Mouse (Mus musculus): ENCODE measurements around the gene Pnp2. TPM values are rescaled to one million over a fixed set of nuclear protein-coding genes. Genes with fewer than 3 reads are reported as not detected.
"Not testable (repeated sequence)": the region's sequence is repeated elsewhere in the genome, so short reads cannot be mapped to it uniquely, and the experiment has no call there.

The Pnp2 gene
- polyA plus RNA-seq, 1 experiment from 2014 or later = 0.82 TPM

DNA sequence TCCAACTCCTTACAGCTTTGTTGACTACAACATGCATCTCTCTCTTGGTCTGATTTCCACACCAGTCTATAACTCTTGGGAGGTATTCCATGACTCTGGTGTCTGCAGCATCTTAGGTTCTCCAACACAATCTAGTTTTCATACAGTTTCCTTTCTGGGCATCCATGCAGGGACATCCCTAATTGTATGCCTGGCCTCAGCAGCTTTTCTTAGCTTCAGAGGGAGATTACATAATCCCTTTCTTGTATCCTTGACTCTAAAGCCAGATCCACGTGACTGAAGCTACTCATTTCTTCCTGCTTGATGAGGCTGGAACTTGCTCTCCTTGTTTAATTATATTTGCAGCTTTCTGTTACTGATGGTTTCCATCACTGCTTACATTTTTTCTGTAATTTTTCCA lies 19.1 kb upstream of the Pnp2 start:
- H3K4me3 ChIP-seq = no peak overlapping the region
- H3K36me3 ChIP-seq = no peaks in the 10 kb centered on the region
- no peak overlapping the region for H3K27ac ChIP-seq (replicated peaks)
- peaks cover 5% of the 10 kb centered on the region for H3K4me1 ChIP-seq (replicated peaks)
- H3K9ac ChIP-seq = no peak overlapping the region
- H3K27me3 ChIP-seq = no peaks in the 10 kb centered on the region
- no peak overlapping the region for H3K4me2 ChIP-seq
- H3K9me3 ChIP-seq = no peaks in the 10 kb centered on the region
- no peak for ATAC-seq (ENCODE audit: low FRiP score, low read depth)
- 61% methylated on average over 1 of the region's 1 CpGs for WGBS

DNA sequence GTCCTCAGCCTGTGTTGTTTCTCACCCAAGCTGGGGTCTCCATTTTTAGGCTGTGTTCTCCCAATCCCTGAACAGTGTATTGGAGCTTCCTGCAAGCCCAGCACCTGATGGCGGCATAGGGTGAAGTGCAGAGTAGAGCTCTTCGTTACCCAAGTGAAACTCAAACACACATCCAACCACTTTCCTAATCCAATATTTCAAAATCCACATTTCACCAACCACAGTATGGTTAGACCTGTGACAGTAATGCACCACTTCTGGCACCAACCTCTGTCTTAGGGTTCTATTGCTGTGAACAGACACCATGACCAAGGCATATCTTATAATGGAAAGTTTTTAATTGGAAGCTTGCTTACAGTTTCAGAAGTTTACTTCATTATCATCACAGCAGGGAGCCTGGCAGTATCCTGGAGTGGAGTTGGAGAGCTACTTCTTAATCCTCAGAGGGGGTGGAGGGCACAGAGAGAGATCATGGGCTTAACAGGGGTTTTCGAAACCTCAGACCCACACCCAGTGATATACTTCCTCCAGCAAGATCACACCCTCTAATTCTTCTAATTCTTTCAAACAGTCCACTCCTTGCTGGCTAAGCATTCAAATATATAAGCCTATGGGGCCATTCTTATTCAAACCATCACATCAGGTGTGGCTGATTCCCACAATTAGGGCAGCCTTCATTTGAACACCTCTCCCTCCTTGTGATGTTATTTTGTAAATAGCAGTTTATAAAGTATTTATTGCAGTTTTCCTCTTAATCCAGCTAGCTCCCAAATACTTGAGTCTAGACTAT lies 17.5 kb upstream of the Pnp2 start:
- 93% methylated on average over 3 of the region's 3 CpGs for WGBS
- Histone ChIP-seq H3K4me1 (replicated peaks) (no peaks in the 10 kb centered on the region), H3K4me3 (no peak overlapping the region), H3K9me3 (no peaks in the 10 kb centered on the region), H3K27me3 (no peaks in the 10 kb centered on the region), H3K36me3 (no peaks in the 10 kb centered on the region), H3K27ac (replicated peaks) (no peak overlapping the region), H3K4me2 (no peak overlapping the region), H3K9ac (no peak overlapping the region)
- no peak for ATAC-seq (ENCODE audit: low FRiP score, low read depth)

DNA sequence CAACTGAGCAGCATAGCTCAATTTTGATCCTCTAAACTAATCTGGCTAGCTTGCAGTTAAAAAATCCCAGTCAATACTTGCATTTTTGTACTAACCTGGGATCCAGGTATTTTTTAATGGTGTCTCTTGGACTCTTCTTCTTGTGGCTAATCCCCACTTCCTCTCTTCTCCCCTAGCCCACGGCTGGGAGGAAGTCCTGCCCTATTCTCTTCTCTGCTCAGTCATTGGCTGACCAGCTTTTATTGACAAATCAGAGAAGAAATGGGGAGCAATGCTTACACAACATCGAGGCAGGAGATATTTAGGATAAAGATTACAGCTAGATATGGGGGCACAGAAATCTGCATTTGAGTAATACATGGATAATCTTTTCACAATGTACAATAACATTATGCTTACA lies 16.9 kb upstream of the Pnp2 start:
- no peak overlapping the region for H3K27ac ChIP-seq (replicated peaks)
- no peak overlapping the region for H3K4me2 ChIP-seq
- H3K4me3 ChIP-seq = no peak overlapping the region
- no peaks in the 10 kb centered on the region for H3K36me3 ChIP-seq
- no peaks in the 10 kb centered on the region for H3K27me3 ChIP-seq
- ATAC-seq (ENCODE audit: low FRiP score, low read depth) = no peak
- H3K9me3 ChIP-seq = no peaks in the 10 kb centered on the region
- peaks cover 1% of the 10 kb centered on the region; the same call in 1 of the 2 replicates for H3K4me1 ChIP-seq (replicated peaks)
- 48% methylated on average over 2 of the region's 2 CpGs for WGBS
- no peak overlapping the region for H3K9ac ChIP-seq

DNA sequence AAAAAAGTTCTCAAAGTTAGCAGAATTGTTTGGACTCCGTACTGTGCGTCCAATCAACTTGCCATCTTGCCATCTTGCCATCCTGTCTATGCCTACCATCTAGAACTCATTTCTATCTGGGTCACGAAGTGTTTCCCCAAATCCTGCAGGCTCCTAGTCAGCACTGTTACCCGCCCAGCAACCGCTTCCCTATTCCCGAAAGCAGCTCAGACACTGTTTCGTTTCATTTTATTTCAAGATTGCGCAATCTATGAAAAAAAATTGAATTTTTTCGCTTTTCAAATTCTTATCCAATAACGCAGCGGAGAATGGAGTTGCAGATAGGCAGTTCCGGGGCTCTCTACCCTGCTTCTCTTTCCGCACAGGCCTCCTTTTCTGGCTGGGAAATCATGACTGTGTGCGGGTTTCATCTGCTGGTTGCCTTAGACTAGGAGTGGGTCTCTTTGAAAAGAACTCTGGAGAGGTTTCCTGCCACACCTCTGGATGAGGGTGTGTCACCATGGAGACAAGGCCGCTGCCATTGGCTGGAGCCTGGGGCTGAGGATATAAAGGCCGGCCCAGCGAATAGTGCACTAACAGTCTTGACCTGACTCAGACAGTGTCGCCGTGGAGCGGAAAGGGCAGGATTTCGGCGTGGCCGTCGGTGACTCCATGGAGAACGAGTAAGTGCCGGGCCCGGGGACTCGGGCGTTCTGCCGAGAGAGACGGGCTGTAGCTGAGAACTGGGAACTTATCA lies 11.7 kb upstream of the Pnp2 start, which contains the start of gene Gm49342:
Gene Gm49342, plus strand, starts transcription at position 586 of the 736 bp plus-strand sequence.
- Histone ChIP-seq H3K9ac (peak within 1 kb of the TSS; percentile 46), H3K9me3 (no peaks in the 10 kb centered on the region), H3K4me2 (peak within 1 kb of the TSS; percentile 61), H3K4me3 (peak within 1 kb of the TSS; percentile 52), H3K27me3 (no peaks in the 10 kb centered on the region), H3K36me3 (no peaks in the 10 kb centered on the region), H3K4me1 (replicated peaks) (peaks cover 9% of the 10 kb centered on the region), H3K27ac (replicated peaks) (peak within 1 kb of the TSS; percentile 90)
- ATAC-seq (ENCODE audit: low FRiP score, low read depth) = peak; percentile 98
- WGBS = 18% methylated on average over 31 of the region's 31 CpGs

DNA sequence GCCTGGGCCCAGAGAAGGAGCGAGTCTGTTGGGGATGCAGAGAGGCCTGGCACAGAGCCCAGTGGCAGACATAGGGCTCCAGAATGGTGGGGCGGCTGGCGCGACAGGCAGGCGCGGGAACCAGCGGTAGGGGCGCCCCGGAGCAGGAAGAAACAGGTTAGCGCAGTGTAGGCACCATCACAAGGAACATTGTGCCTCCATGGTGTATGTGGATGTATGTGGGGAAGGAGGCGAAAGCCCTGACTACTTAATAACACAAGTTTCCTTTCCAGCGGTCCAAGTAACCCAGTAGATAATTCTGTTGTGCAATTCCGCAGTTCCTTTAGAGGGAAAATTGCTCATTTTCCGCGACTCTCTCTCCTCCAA lies 11.1 kb upstream of the Pnp2 start:
- not testable (repeated sequence) for H3K9me3 ChIP-seq; H3K27me3 ChIP-seq; H3K4me1 ChIP-seq (replicated peaks); H3K36me3 ChIP-seq
- H3K27ac ChIP-seq (replicated peaks) = peak overlapping the region; percentile 90
- peak overlapping the region; percentile 46 for H3K9ac ChIP-seq
- WGBS = under 1% methylated on average over 15 of the region's 15 CpGs
- H3K4me3 ChIP-seq = peak overlapping the region; percentile 52
- H3K4me2 ChIP-seq = peak overlapping the region; percentile 61
- ATAC-seq (ENCODE audit: low FRiP score, low read depth) = peak; percentile 97

DNA sequence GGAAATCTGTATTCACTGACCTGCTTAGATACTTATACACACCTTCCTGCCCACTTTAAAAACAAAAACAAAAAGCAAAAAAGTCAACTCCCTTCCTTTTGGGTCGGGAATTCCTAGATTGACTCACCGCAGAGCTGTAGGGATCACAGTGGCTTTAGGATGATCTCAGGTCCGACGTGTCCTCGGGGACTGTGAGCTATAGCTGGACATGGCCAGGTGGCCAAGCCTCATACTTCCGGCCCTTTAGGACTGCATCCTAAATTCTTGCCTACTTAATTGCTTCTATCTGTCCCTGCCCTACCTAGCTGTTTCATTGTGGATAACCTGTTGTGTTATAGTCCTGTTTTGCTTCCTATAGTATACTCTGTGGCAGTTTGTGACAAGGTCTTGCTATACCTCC lies 10.7 kb upstream of the Pnp2 start:
- H3K4me2 ChIP-seq = peak overlapping the region; percentile 61
- peak overlapping the region; percentile 46 for H3K9ac ChIP-seq
- not testable (repeated sequence) for ATAC-seq (ENCODE audit: low FRiP score, low read depth); H3K9me3 ChIP-seq; H3K4me1 ChIP-seq (replicated peaks); H3K36me3 ChIP-seq; H3K27me3 ChIP-seq
- peak overlapping the region; percentile 90 for H3K27ac ChIP-seq (replicated peaks)
- 12% methylated on average over 6 of the region's 6 CpGs for WGBS
- H3K4me3 ChIP-seq = peak overlapping the region; percentile 52

DNA sequence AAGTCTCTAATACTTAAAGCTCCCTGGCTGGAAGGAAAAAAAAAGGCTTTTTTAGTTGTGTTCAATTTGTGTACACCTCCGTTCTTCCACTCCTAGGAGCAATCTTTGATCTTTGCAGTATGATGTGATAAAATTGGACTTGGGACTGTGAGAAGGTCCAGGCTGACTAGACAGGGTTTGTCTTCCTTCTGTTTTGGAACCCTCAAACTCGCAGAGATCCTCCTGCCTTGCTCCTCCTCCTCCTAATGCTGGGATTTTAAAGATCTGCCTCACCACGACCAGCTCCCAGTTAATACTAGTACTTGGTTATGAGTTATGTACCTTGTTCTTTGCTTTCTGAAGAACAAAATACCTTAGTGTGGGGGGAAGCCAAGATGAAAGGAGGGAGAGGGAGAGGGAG lies 10.3 kb upstream of the Pnp2 start:
- not testable (repeated sequence) for H3K9me3 ChIP-seq; H3K4me1 ChIP-seq (replicated peaks); H3K36me3 ChIP-seq; ATAC-seq (ENCODE audit: low FRiP score, low read depth); H3K27me3 ChIP-seq
- 33% methylated on average over 3 of the region's 3 CpGs for WGBS
- H3K4me2 ChIP-seq = peak overlapping the region; percentile 61
- peak overlapping the region; percentile 90; the same call in 1 of the 2 replicates for H3K27ac ChIP-seq (replicated peaks)
- peak overlapping the region; percentile 46; the same call in 1 of the 2 replicates for H3K9ac ChIP-seq
- peak overlapping the region; percentile 52 for H3K4me3 ChIP-seq

DNA sequence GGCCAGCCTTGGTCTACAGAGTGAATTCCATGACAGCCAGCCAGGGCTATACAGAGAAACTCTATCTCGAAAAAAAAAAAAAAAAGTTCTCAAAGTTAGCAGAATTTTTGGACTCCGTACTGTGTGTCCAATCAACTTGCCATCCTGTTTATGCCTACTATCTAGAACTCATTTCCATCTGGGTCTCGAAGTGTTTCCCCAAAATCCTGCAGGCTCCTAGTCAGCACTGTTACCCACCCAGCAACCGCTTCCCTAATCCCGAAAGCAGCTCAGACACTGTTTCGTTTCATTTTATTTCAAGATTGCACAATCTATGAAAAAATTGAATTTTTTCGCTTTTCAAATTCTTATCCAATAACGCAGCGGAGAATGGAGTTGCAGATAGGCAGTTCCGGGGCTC lies 305 bp upstream of the Pnp2 start:
- Histone ChIP-seq H3K4me3 (no peak overlapping the region), H3K4me2 (no peak overlapping the region), H3K4me1 (replicated peaks) (no peaks in the 10 kb centered on the region), H3K9me3 (no peaks in the 10 kb centered on the region), H3K36me3 (peaks cover 7% of the 10 kb centered on the region; the same call in 1 of the 2 replicates), H3K27me3 (no peaks in the 10 kb centered on the region), H3K27ac (replicated peaks) (no peak overlapping the region), H3K9ac (no peak overlapping the region)
- ATAC-seq (ENCODE audit: low FRiP score, low read depth) = no peak
- 90% methylated on average over 10 of the region's 10 CpGs for WGBS

DNA sequence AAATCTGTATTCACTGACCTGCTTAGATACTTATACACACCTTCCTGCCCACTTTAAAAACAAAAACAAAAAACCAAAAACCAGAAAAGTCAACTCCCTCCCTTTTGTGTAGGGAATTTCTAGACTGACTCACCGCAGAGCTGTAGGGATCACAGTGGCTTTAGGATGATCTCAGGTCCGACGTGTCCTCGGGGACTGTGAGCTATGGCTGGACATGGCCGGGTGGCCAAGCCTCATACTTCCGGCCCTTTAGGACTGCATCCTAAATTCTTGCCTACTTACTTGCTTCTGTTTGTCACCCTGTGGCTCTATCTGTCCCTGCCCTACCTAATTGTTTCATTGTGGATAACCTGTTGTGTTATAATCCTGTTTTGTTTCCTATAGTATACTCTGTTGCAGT lies 932 bp downstream of the Pnp2 start:
- ATAC-seq (ENCODE audit: low FRiP score, low read depth); H3K4me2 ChIP-seq: not testable (repeated sequence)
- 85% methylated on average over 6 of the region's 6 CpGs for WGBS

DNA sequence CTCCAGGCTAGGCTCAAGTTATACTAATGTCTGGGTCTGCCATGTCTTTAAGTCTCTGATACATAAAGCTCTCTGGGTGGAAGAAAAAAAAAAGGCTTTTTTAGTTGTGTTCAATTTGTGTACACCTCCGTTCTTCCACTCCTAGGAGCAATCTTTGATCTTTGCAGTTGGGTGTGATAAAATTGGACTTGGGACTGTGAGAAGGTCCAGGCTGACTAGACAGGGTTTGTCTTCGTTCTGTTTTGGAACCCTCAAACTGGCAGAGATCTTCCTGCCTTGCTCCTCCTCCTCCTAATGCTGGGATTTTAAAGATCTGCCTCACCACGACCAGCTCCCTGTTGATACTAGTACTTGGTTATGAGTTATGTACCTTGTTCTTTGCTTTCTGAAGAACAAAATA lies 1.4 kb downstream of the Pnp2 start:
- ATAC-seq (ENCODE audit: low FRiP score, low read depth); H3K9ac ChIP-seq; H3K4me2 ChIP-seq; H3K36me3 ChIP-seq; H3K4me1 ChIP-seq (replicated peaks); H3K27me3 ChIP-seq; H3K4me3 ChIP-seq; H3K9me3 ChIP-seq; H3K27ac ChIP-seq (replicated peaks): not testable (repeated sequence)
- WGBS = 76% methylated on average over 3 of the region's 3 CpGs

More for the DNA sequence above, 932 bp downstream of the Pnp2 start:
- H3K4me3 ChIP-seq; H3K9ac ChIP-seq; H3K36me3 ChIP-seq; H3K4me1 ChIP-seq (replicated peaks); H3K27me3 ChIP-seq; H3K9me3 ChIP-seq; H3K27ac ChIP-seq (replicated peaks): not testable (repeated sequence)

DNA sequence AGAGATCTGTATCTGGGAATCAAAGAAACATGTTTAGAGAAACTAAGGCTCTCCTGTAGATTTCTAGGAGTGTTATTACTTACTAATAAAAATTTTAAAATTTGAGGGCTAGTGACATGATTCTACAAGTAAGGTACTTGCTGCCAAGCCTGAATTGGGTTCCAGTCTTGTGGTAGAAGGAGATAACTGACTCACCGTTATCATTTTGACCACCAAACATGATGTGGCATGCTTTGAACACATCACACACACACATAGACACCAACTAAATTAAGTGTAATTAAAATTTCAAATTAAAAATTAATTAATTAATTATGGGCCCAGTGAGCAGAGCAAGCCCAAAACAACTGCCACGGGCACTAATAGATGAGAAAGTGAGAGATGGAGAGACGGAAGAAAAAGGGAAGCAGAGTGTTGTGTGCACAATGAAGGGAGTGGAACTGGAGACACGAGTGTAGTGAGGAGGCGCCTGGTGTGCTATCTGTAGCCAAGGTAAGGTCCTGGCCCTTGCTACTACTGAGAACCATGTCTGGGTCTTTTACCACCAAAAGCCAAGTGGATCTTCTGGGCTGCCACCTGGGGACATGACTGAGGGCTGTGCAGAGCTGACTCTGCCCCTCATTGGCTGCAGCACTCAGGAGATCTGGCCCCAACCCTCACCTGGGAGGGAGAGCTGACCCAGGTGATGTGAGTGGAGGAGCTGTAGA lies 2.6 kb downstream of the Pnp2 start:
- not testable (repeated sequence) for H3K27ac ChIP-seq (replicated peaks); H3K36me3 ChIP-seq; H3K9me3 ChIP-seq; H3K27me3 ChIP-seq; H3K4me3 ChIP-seq; H3K9ac ChIP-seq; H3K4me2 ChIP-seq; H3K4me1 ChIP-seq (replicated peaks); ATAC-seq (ENCODE audit: low FRiP score, low read depth)
- WGBS = 86% methylated on average over 5 of the region's 5 CpGs
